Mouse (Mus musculus) kidney, adult 2 months (tissue): ENCODE data around the gene Atg101.

Source experiments
- CTCF ChIP-seq: fragments of 200-500 bp; conservative IDR thresholded peaks from 2 replicates; pipeline ENCODE4 v1.5.1; 2011; ENCODE audit warnings: low read depth, mild to moderate bottlenecking, control low read depth, low read length, moderate library complexity, mixed read lengths; ENCODE audit not compliant: insufficient read depth, insufficient read length
- POLR2A ChIP-seq: fragments of 200-500 bp; IDR thresholded peaks from one replicate; pipeline ENCODE4 v1.6.1; 2011; ENCODE audit warnings: low read depth, low read length, control low read depth

DNA sequence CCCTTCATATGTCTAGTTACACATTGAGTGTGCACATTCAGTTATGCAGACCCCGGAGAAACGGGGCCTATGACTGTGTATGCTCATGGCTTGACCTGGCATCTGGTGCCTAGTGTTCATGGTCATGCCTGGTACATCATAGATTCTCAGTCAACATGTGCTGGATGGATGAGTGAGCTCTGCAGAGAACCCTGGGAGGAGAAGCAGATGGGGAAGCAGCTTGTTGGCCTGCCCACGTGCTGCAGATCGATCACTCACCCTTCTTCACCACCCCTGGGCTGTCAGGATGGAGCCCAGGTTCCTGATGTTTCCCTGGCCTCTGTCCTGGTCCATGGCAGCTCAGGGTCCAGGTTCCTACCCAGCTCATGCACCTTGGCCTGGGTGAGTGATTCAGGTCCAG, 22.4 kb downstream of the Atg101 start:
- no peak for TF ChIP-seq CTCF
- no peak for TF ChIP-seq POLR2A
